Mouse (Mus musculus): ENCODE data around the gene Efcab2. TPM values are rescaled to one million over a fixed set of nuclear protein-coding genes. Genes with fewer than 3 reads are reported as not detected.
A peak's percentile ranks its signal among the peaks of the same experiment; 100 is the strongest.

The Efcab2 gene
- polyA plus RNA-seq, 1 experiment from 2014 or later, result 9.7 TPM

GRCm38 (mm10) chr1:178496841-178497240, 91.0 kb downstream of the Efcab2 start:
- DNase-seq (ENCODE audit: low spot score), result no peak

GRCm38 (mm10) chr1:178506938-178507337, 101.1 kb downstream of the Efcab2 start:
- Histone ChIP-seq H3K4me1 (no peaks in the 10 kb centered on the region), H3K27ac (no peak overlapping the region), H3K9me3 (no peaks in the 10 kb centered on the region), H3K27me3 (ENCODE audit: insufficient read depth, poor library complexity, severe bottlenecking) (no peaks in the 10 kb centered on the region), H3K4me3 (no peak overlapping the region), H3K36me3 (no peaks in the 10 kb centered on the region)
- no peak for DNase-seq (ENCODE audit: low spot score)
- 90% methylated on average over 8 of the region's 8 CpGs for WGBS

More at GRCm38 (mm10) chr1:178496841-178497240, 91.0 kb downstream of the Efcab2 start:
- Histone ChIP-seq H3K36me3 (no peaks in the 10 kb centered on the region), H3K9me3 (no peaks in the 10 kb centered on the region), H3K4me3 (no peak overlapping the region), H3K27me3 (ENCODE audit: insufficient read depth, poor library complexity, severe bottlenecking) (no peaks in the 10 kb centered on the region), H3K27ac (no peak overlapping the region), H3K4me1 (no peaks in the 10 kb centered on the region)
- 50% methylated on average over 1 of the region's 1 CpGs for WGBS

- Histone ChIP-seq H3K4me3 (no peak overlapping the region), H3K4me1 (peaks cover 13% of the 10 kb centered on the region; the same call in 1 of the 2 replicates), H3K27me3 (ENCODE audit: insufficient read depth, poor library complexity, severe bottlenecking) (no peaks in the 10 kb centered on the region), H3K27ac (no peak overlapping the region), H3K36me3 (no peaks in the 10 kb centered on the region), H3K9me3 (no peaks in the 10 kb centered on the region)
- 58% methylated on average over 7 of the region's 7 CpGs for WGBS
- no peak for DNase-seq (ENCODE audit: low spot score)
These were observed 106.6 kb downstream of the Efcab2 start for GRCm38 (mm10) chr1:178512323-178513031.

GRCm38 (mm10) chr1:178513954-178514353, 108.1 kb downstream of the Efcab2 start:
- DNase-seq (ENCODE audit: low spot score), result no peak
- Histone ChIP-seq H3K9me3 (no peaks in the 10 kb centered on the region), H3K4me1 (peaks cover 13% of the 10 kb centered on the region; the same call in 1 of the 2 replicates), H3K36me3 (no peaks in the 10 kb centered on the region), H3K27me3 (ENCODE audit: insufficient read depth, poor library complexity, severe bottlenecking) (no peaks in the 10 kb centered on the region), H3K27ac (0 out of 2 replicates have a peak overlapping the region, but pooled peaks have one; percentile 17), H3K4me3 (no peak overlapping the region)
- 18% methylated on average over 4 of the region's 8 CpGs for WGBS

GRCm38 (mm10) chr1:178515839-178516238, 110.0 kb downstream of the Efcab2 start:
- H3K9me3 ChIP-seq, result no peaks in the 10 kb centered on the region
- H3K36me3 ChIP-seq, result no peaks in the 10 kb centered on the region
- H3K4me1 ChIP-seq, result peaks cover 13% of the 10 kb centered on the region; the same call in 1 of the 2 replicates
- no peak for DNase-seq (ENCODE audit: low spot score)
- no peaks in the 10 kb centered on the region for H3K27me3 ChIP-seq (ENCODE audit: insufficient read depth, poor library complexity, severe bottlenecking)
- H3K27ac ChIP-seq, result no peak overlapping the region
- 72% methylated on average over 2 of the region's 2 CpGs for WGBS
- no peak overlapping the region for H3K4me3 ChIP-seq

- no peak for DNase-seq (ENCODE audit: low spot score)
- WGBS, result 83% methylated on average over 5 of the region's 5 CpGs
- Histone ChIP-seq H3K27me3 (ENCODE audit: insufficient read depth, poor library complexity, severe bottlenecking) (no peaks in the 10 kb centered on the region), H3K4me1 (peaks cover 9% of the 10 kb centered on the region; the same call in 1 of the 2 replicates), H3K9me3 (no peaks in the 10 kb centered on the region), H3K4me3 (no peak overlapping the region), H3K36me3 (no peaks in the 10 kb centered on the region), H3K27ac (no peak overlapping the region)
These were observed 116.5 kb downstream of the Efcab2 start for GRCm38 (mm10) chr1:178522389-178522788.

- H3K4me3 ChIP-seq, result no peak overlapping the region
- no peak for DNase-seq (ENCODE audit: low spot score)
- H3K9me3 ChIP-seq, result no peaks in the 10 kb centered on the region
- H3K27ac ChIP-seq, result no peak overlapping the region
- no peaks in the 10 kb centered on the region for H3K36me3 ChIP-seq
- H3K4me1 ChIP-seq, result peaks cover 16% of the 10 kb centered on the region
- 0 out of 2 replicates have a peak, but pooled peaks cover 2% of the 10 kb centered on the region for H3K27me3 ChIP-seq (ENCODE audit: insufficient read depth, poor library complexity, severe bottlenecking)
- WGBS, result 40% methylated on average over 5 of the region's 5 CpGs
These were observed 117.3 kb downstream of the Efcab2 start for GRCm38 (mm10) chr1:178523152-178523551.

- DNase-seq (ENCODE audit: low spot score), result peak; percentile 88
- under 1% methylated on average over 21 of the region's 21 CpGs for WGBS
- H3K9me3 ChIP-seq, result no peaks in the 10 kb centered on the region
- H3K4me3 ChIP-seq, result peak overlapping the region; percentile 75
- no peaks in the 10 kb centered on the region for H3K36me3 ChIP-seq
- H3K27me3 ChIP-seq (ENCODE audit: insufficient read depth, poor library complexity, severe bottlenecking), result peaks cover 11% of the 10 kb centered on the region; the same call in 1 of the 2 replicates
- H3K4me1 ChIP-seq, result peaks cover 30% of the 10 kb centered on the region
- H3K27ac ChIP-seq, result peak overlapping the region; percentile 92; the same call in 1 of the 2 replicates
These were observed 121.3 kb downstream of the Efcab2 start for GRCm38 (mm10) chr1:178527185-178527546.

GRCm38 (mm10) chr1:178527547-178528361, 121.9 kb downstream of the Efcab2 start:
- Histone ChIP-seq H3K4me3 (peak overlapping the region; percentile 75), H3K4me1 (peaks cover 36% of the 10 kb centered on the region), H3K27ac (peak overlapping the region; percentile 92), H3K9me3 (no peaks in the 10 kb centered on the region), H3K27me3 (ENCODE audit: insufficient read depth, poor library complexity, severe bottlenecking) (peaks cover 11% of the 10 kb centered on the region; the same call in 1 of the 2 replicates), H3K36me3 (no peaks in the 10 kb centered on the region)
- under 1% methylated on average over 59 of the region's 59 CpGs for WGBS
- DNase-seq (ENCODE audit: low spot score), result peak; percentile 78

GRCm38 (mm10) chr1:178528431-178529351, 122.8 kb downstream of the Efcab2 start, which contains the start of gene Kif26b:
Kif26b (plus strand) TSS chr1:178529125.
- peak; percentile 84 for DNase-seq (ENCODE audit: low spot score)
- peak within 1 kb of the TSS; percentile 75 for H3K4me3 ChIP-seq
- H3K9me3 ChIP-seq, result no peaks in the 10 kb centered on the region
- H3K36me3 ChIP-seq, result peaks cover 4% of the 10 kb centered on the region; the same call in 1 of the 2 replicates
- H3K27me3 ChIP-seq (ENCODE audit: insufficient read depth, poor library complexity, severe bottlenecking), result peaks cover 11% of the 10 kb centered on the region; the same call in 1 of the 2 replicates
- peak within 1 kb of the TSS; percentile 92 for H3K27ac ChIP-seq
- peaks cover 33% of the 10 kb centered on the region for H3K4me1 ChIP-seq
- WGBS, result under 1% methylated on average over 91 of the region's 92 CpGs

- peaks cover 41% of the 10 kb centered on the region for H3K4me1 ChIP-seq
- peaks cover 4% of the 10 kb centered on the region; the same call in 1 of the 2 replicates for H3K36me3 ChIP-seq
- WGBS, result under 1% methylated on average over 38 of the region's 38 CpGs
- no peaks in the 10 kb centered on the region for H3K9me3 ChIP-seq
- DNase-seq (ENCODE audit: low spot score), result peak; percentile 79
- H3K4me3 ChIP-seq, result peak overlapping the region; percentile 75
- H3K27ac ChIP-seq, result peak overlapping the region; percentile 92
- H3K27me3 ChIP-seq (ENCODE audit: insufficient read depth, poor library complexity, severe bottlenecking), result peaks cover 11% of the 10 kb centered on the region; the same call in 1 of the 2 replicates
These were observed 123.8 kb downstream of the Efcab2 start for GRCm38 (mm10) chr1:178529512-178530300.
